Mouse (Mus musculus): ENCODE data around the gene Atp5e. TPM values are rescaled to one million over a fixed set of nuclear protein-coding genes. Genes with fewer than 3 reads are reported as not detected.

Gene Atp5e
- total RNA-seq, 2 experiments from 2014 or later = 368 to 383 TPM

- intact Hi-C loops (cut with DNase I) = no loop called here
- DNase-seq (ENCODE audit: extremely low spot score in 1 of 2, low spot score in 2 of 2) = no peak
Measured at GRCm38 (mm10) chr2:174428076-174428835, 35.6 kb downstream of the Atp5e start.

GRCm38 (mm10) chr2:174426856-174427255 lies 37.0 kb downstream of the Atp5e start:
- intact Hi-C loops (cut with DNase I) = no loop called here
- DNase-seq (ENCODE audit: extremely low spot score in 1 of 2, low spot score in 2 of 2) = no peak

GRCm38 (mm10) chr2:174424301-174425085 lies 39.4 kb downstream of the Atp5e start:
- intact Hi-C loops (cut with DNase I) = no loop called here
- DNase-seq (ENCODE audit: extremely low spot score in 1 of 2, low spot score in 2 of 2) = peak in 1 of 2 experiments; percentile 8

- no peak for DNase-seq (ENCODE audit: extremely low spot score in 1 of 2, low spot score in 2 of 2)
Measured at GRCm38 (mm10) chr2:174421107-174421506, 42.8 kb downstream of the Atp5e start.

GRCm38 (mm10) chr2:174415731-174416310 lies 48.1 kb downstream of the Atp5e start, which contains the start of gene Nelfcd:
Gene Nelfcd, plus strand, starts transcription at chr2:174415804.
- intact Hi-C loops (cut with DNase I) = loop anchor here (5.0 kb wide), 1 partner anchor 84 kb away; no protein-coding TSS in a partner anchor
- DNase-seq (ENCODE audit: extremely low spot score in 1 of 2, low spot score in 2 of 2) = peak; percentile 88 to 95

More at GRCm38 (mm10) chr2:174421107-174421506, 42.8 kb downstream of the Atp5e start:
- intact Hi-C loops (cut with DNase I) = no loop called here

DNA sequence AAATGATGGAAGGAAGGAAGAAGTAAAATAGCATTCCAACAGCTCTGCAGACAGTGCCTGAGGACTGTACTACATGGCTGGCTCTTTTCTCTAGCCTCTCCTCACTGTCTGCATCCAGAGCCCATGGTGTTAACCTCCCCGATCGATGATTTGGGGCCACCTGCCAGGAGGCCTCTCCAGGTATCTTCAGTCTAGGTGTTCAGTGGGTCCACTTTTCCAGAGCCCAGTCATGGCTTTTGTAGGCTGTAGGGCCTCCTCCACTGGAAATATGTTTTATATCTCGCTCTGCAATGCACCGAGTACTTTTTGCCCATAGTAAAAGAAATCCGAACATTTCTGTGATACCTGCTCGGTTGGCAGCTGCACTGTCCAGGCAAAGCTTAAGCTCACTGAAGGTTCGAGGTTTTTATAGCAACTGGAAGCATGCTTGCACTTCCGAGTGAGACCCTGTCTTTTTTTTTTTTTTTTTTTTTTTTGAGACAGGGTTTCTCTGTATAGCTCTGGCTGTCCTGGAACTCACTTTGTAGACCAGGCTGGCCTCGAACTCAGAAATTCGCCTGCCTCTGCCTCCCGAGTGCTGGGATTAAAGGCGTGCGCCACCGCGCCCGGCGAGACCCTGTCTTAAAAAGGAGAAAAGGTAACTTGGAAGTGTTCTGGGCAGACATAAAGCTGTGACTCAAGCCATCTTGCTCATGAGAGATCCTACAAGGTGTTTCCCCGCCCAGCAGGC lies 48.7 kb downstream of the Atp5e start:
- DNase-seq (ENCODE audit: extremely low spot score in 1 of 2, low spot score in 2 of 2) = no peak
- intact Hi-C loops (cut with DNase I) = loop anchor here (5.0 kb wide), 1 partner anchor 83 kb away; no protein-coding TSS in a partner anchor

DNA sequence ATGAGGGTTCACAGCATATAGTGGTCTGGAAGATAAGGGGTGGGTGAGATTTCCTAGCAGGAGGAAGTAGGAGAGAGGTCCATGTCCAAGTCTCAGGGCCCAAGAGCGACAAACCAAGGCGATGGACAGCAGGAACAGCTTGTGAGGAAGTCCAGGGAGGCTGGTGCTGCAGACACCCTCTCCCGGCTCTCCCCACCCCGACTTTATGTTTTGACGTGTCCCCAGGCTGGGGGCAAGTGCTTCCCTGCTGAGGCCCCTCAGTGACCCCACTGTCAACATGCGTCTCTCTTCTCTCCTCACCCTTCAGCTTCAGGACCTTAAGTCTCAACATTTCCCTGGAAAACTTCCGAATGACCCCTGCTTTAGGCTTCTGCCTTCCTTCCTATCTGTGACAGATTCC lies 50.8 kb downstream of the Atp5e start:
- DNase-seq (ENCODE audit: extremely low spot score in 1 of 2, low spot score in 2 of 2) = no peak

More for the DNA sequence above, 50.8 kb downstream of the Atp5e start:
- intact Hi-C loops (cut with DNase I) = no loop called here

Other genes with a start within 250 kb of the Atp5e start
- gene Gnas, start 179.8 kb downstream of the Atp5e start, total RNA-seq (2021) = 1,000 to 10,000 TPM; 1,952 to 1,966 TPM
- 1 to 10 TPM; 2.2 to 2.6 TPM for gene Gm20721, start 117.4 kb downstream of the Atp5e start, total RNA-seq (2021)
- gene Nelfcd, start 48.3 kb downstream of the Atp5e start, total RNA-seq (2021) = 10 to 100 TPM; 56.6 to 59.1 TPM
- 10 to 100 TPM; 26.2 to 28.1 TPM for gene Ctsz, start 25.1 kb downstream of the Atp5e start, total RNA-seq (2021)
- gene Tubb1, start 13.4 kb downstream of the Atp5e start, total RNA-seq (2021) = not detected
- gene Prelid3b, start 9.0 kb upstream of the Atp5e start, total RNA-seq (2021) = 10 to 100 TPM; 47.0 to 51.8 TPM
- 1 to 10 TPM; 2.8 to 3.0 TPM for gene Zfp831, start 179.4 kb upstream of the Atp5e start, total RNA-seq (2021)

All from left cerebral cortex, postnatal 10 days (tissue).